Mouse (Mus musculus) embryo, embryonic 10.5 days (tissue): ENCODE data around the gene Sorl1.

ENCODE experiments used
- DNase-seq: peaks from one replicate; pipeline ENCODE4 v3.0.0-alpha.2; 2015; ENCODE audit warnings: low spot score

The Sorl1 gene

GRCm38 (mm10) chr9:42122441-42122840 is 1.7 kb downstream of the Sorl1 start:
- DNase-seq, result no peak

- no peak for DNase-seq
These were observed 2.3 kb downstream of the Sorl1 start for GRCm38 (mm10) chr9:42121631-42122354.

GRCm38 (mm10) chr9:42116418-42117056 is 7.6 kb downstream of the Sorl1 start:
- DNase-seq, result peak; percentile 28

- DNase-seq, result no peak
These were observed 9.0 kb downstream of the Sorl1 start for GRCm38 (mm10) chr9:42115078-42115477.

DNA sequence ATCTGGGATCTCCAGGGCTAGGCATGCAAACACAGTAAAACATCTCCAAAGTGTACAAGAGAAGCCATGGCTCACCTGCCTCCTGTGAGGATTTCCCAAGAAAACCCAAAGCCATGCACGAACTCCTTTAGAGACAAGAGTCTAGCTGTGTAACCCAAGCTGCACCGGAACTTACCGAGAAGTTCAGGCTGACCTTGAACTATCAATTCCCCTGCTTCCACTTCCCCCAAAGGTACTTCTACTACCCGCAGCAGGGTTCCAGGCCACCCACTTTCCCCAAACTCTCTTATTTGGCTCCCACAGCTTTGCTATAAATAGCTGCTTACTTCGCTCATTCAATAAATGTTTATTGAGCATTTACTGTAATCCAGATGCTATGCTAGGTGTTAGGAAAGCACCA is 10.8 kb downstream of the Sorl1 start:
- DNase-seq, result no peak

GRCm38 (mm10) chr9:42112691-42113090 is 11.4 kb downstream of the Sorl1 start:
- no peak for DNase-seq

DNA sequence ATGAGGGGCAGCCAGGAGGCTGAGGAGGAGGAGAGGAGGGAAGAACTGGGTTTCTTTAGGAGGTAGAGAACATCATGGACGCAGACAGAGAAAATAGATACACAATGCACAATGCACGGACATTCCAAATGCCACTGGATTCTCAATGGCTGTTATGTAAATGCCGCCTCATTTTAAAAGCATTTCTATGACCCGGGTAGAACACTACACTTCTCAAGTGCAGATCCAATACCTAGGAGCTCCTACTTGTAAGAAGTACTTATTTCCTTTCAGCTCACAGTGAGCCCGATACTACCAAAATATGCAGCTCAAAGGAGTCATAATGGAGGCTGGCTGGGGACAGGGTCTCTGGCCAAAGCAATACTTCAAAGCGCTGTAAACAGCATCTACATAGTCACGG is 12.8 kb downstream of the Sorl1 start:
- no peak for DNase-seq

- DNase-seq, result peak; percentile 27
These were observed 14.2 kb downstream of the Sorl1 start for GRCm38 (mm10) chr9:42109837-42110451.

DNA sequence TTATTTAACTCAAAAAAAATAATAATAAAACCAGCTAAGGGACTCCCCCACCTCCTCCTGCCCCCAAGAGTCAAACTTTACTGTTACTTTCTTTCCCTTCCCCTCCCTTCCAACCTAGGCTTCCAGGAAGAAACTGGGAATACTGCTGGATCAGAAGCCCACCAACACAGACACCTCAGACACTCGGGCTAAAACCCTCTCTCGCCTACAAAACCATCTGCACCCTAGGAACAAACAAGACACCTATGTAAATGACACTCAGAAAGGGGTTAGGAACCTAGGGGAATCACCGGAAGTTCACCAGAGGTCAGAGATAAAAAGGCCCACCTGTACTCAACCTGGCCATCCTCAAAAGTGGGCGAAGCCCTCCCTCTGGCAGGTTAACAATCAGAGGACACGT is 15.0 kb downstream of the Sorl1 start:
- no peak for DNase-seq

DNA sequence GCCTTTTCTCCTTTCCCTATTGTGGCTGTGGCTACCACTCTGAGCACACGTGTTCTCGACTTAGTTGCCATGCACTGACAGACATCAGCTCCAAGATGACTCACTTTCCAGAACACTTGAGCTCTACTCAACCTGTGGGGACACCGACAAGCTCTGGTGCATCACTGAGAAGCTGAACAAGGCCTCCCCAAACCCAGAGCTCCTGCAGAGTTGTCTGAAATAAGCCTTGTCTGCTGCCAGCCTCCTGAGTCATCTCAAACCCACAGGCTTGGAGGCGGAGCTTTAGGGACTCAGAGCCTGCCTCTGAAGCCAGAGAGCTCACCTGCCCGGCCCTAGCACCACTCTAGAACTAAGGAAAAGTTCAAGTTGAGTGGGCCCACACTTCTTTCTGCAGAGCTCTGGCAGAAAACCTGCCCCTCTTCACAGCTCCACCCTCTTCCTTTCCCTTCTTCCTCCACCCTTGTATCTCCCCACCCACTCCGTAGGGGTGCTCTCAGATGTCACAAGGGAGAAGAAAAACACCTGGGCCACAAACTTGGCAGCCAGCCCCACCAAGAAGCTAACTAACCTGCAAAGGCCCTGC is 15.6 kb downstream of the Sorl1 start:
- no peak for DNase-seq

- DNase-seq, result no peak
These were observed 17.0 kb downstream of the Sorl1 start for GRCm38 (mm10) chr9:42107062-42107461.

DNA sequence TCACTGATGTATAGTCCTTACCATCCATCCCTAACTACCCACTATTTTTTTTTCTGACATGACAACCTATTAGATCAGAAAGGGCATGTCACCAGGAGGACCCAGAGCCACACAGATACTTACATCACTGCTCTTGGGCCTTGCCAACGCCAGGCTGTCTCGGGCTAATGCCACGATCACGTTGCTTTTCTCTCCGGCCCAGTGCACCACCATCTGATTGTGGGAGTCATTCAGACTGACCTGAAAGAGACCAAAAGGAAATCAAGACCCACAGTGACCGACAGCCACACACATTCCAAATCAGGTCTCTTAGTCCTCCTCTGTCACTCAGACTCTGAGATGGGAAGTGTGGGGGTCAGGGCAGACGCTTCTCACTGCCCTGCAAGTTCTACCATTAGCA is 17.8 kb downstream of the Sorl1 start:
- no peak for DNase-seq

GRCm38 (mm10) chr9:42103546-42103945 is 20.6 kb downstream of the Sorl1 start:
- no peak for DNase-seq

- DNase-seq, result no peak
These were observed 22.1 kb downstream of the Sorl1 start for GRCm38 (mm10) chr9:42102013-42102412.

GRCm38 (mm10) chr9:42101266-42101665 is 22.8 kb downstream of the Sorl1 start:
- no peak for DNase-seq

GRCm38 (mm10) chr9:42100618-42101210 is 23.4 kb downstream of the Sorl1 start:
- DNase-seq, result no peak

GRCm38 (mm10) chr9:42098474-42099121 is 25.5 kb downstream of the Sorl1 start:
- DNase-seq, result no peak

GRCm38 (mm10) chr9:42097731-42098473 is 26.2 kb downstream of the Sorl1 start:
- DNase-seq, result no peak

DNA sequence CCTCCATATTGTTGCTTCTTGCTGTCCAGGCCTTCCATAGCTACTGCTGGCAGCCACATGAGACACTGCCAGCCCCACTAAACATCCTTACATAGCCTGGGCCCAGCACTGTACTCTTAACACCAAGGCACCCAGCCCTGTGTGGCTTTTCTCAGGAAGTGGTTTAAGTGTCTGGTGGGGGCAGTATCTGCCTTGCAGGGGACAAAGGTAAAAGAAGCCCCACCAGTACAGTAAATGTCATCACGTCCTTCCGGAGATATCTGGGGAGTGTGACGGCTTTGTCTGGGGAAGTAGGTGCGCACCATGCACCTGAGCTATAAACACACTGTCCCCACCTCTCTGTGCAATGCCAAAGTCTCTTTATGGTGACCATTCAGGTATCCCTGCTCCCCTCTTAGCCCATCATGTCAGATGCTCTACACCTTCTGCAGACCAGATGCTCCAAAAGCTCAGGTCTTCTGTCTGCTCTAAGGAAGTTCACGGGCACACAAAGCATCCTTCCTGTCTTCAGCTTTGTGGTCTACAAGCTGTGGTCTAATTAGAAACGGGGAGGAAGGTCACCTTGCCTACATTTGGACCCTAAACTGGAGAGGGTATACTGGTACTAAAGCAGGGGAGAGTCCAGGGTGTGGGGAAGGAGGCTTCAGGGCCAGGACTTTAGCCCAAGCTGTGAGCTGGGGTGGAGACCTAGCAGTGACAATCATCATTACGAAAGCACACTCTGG is 26.9 kb downstream of the Sorl1 start:
- no peak for DNase-seq

- no peak for DNase-seq
These were observed 29.3 kb downstream of the Sorl1 start for GRCm38 (mm10) chr9:42094752-42095151.
